In genomic region chr6:145339956-145340656, GRCm38 (mm10) we compare ENCODE assay signal across 8 mouse cellular contexts.
DNase-seq lines count a peak whose midpoint lies in the region; ATAC-seq lines count a peak whose summit lies in the region.

No protein-coding gene starts in this region.

- no peaks in the 10 kb centered on the region for H3K36me3 ChIP-seq in hindbrain, embryonic 14.5 days (replicated peaks; ENCODE audit: control insufficient read depth, insufficient read depth)
- H3K36me3 ChIP-seq in megakaryocyte, embryonic 14.5 days (replicated peaks; ENCODE audit: low read length) = no peaks in the 10 kb centered on the region

- no peaks in the 10 kb centered on the region for H3K4me1 ChIP-seq in hindbrain, embryonic 14.5 days (replicated peaks; ENCODE audit: control insufficient read depth, insufficient read depth, low read length)
- H3K4me1 ChIP-seq in megakaryocyte, embryonic 14.5 days = peaks cover 55% of the 10 kb centered on the region

- H3K27me3 ChIP-seq in hindbrain, embryonic 14.5 days (ENCODE audit: control insufficient read depth, insufficient read depth, low read length) = peaks cover 6% of the 10 kb centered on the region; the same call in 1 of the 2 replicates
- no peaks in the 10 kb centered on the region for H3K27me3 ChIP-seq in megakaryocyte, embryonic 14.5 days (replicated peaks)

- H3K4me3 ChIP-seq in hindbrain, embryonic 14.5 days (replicated peaks; ENCODE audit: low read length) = peak overlapping the region; percentile 37
- H3K4me3 ChIP-seq in megakaryocyte, embryonic 14.5 days (replicated peaks) = peak overlapping the region; percentile 92

- peak overlapping the region; percentile 87 for H3K4me2 ChIP-seq in hindbrain, embryonic 14.5 days (replicated peaks)

- H3K27ac ChIP-seq in hindbrain, embryonic 14.5 days = peak overlapping the region; percentile 88

- peak; percentile 46 for ATAC-seq in hindbrain, embryonic 14.5 days (ENCODE audit: low FRiP score)
- ATAC-seq in erythroid progenitor cell, adult 5-6 weeks (replicated peaks; ENCODE audit: low FRiP score, poor library complexity, severe bottlenecking) = no peak

- intact Hi-C loops in left cerebral cortex, postnatal 10 days (cut with DNase I) = loop anchor here (2.0 to 5.0 kb wide), 3 partner anchors 33 to 253 kb away; no protein-coding TSS in a partner anchor

- WGBS in hindbrain, embryonic 14.5 days = under 1% methylated on average over 21 of the region's 21 CpGs

- H3K9ac ChIP-seq in hindbrain, embryonic 14.5 days = peak overlapping the region; percentile 61

- no peaks in the 10 kb centered on the region for H3K9me3 ChIP-seq in hindbrain, embryonic 14.5 days (ENCODE audit: control insufficient read depth, low read length)
- no peaks in the 10 kb centered on the region for H3K9me3 ChIP-seq in megakaryocyte, embryonic 14.5 days

- DNase-seq in R1 (ENCODE audit: low read depth, low spot score) = peak; percentile 90
- peak; percentile 71 for DNase-seq in cerebellum, adult 9-10 months
- peak; percentile 38 to 49 for DNase-seq in frontal cortex, postnatal 36 days (ENCODE audit: low spot score in 2 of 2)
- DNase-seq in hindbrain, embryonic 14.5 days (ENCODE audit: low spot score) = peak; percentile 73
- peak; percentile 49 to 82 for DNase-seq in left cerebral cortex, postnatal 10 days (ENCODE audit: extremely low spot score in 1 of 2, low spot score in 2 of 2)
- peak; percentile 50 for DNase-seq in right cerebral cortex, postnatal 25 days
